Mouse (Mus musculus) hindbrain, embryonic 12.5 days (tissue): ENCODE results near the gene Nodal. TPM values are rescaled to one million over a fixed set of nuclear protein-coding genes. Genes with fewer than 3 reads are reported as not detected.

Experiments
- ATAC-seq: fragments of 200-750 bp; cut with Nextera tagmentation; 2 replicates; pipeline ENCODE4 v1.8.0; 2017; ENCODE audit warnings: moderate TSS enrichment; ENCODE audit not compliant: low FRiP score
- H3K27ac ChIP-seq: fragments of 300-500 bp; sonication (generic); 2 replicates; pipeline ENCODE4 v1.5.1; 2016; ENCODE audit warnings: mild to moderate bottlenecking
- H3K27me3 ChIP-seq: fragments of 300-500 bp; sonication (generic); 2 replicates; pipeline ENCODE4 v1.6.1; 2016; ENCODE audit warnings: mild to moderate bottlenecking
- H3K36me3 ChIP-seq: fragments of 300-500 bp; sonication (generic); 2 replicates; pipeline ENCODE4 v1.6.1; 2016; ENCODE audit warnings: mild to moderate bottlenecking
- H3K4me1 ChIP-seq: fragments of 300-500 bp; sonication (generic); 2 replicates; pipeline ENCODE4 v1.6.1; 2016
- H3K4me2 ChIP-seq: fragments of 300-500 bp; sonication (generic); replicated peaks from 2 replicates; pipeline ENCODE4 v1.6.1; 2016; ENCODE audit warnings: mild to moderate bottlenecking
- H3K4me3 ChIP-seq: fragments of 300-500 bp; sonication (generic); 2 replicates; pipeline ENCODE4 v1.5.1; 2016; ENCODE audit warnings: mild to moderate bottlenecking
- H3K9ac ChIP-seq: fragments of 300-500 bp; sonication (generic); 2 replicates; pipeline ENCODE4 v1.6.1; 2016; ENCODE audit warnings: mild to moderate bottlenecking, moderate library complexity
- H3K9me3 ChIP-seq: fragments of 300-500 bp; sonication (generic); replicated peaks from 2 replicates; pipeline ENCODE4 v1.6.1; 2016; ENCODE audit warnings: mild to moderate bottlenecking
- WGBS: fragments of 180-500 bp; shearing (Covaris S2); methylation state at CpG from one replicate; pipeline ENCODE4 v1.1.7; 2016; 5-methylcytosine and 5-hydroxymethylcytosine counted together
- polyA plus RNA-seq: library from polyadenylated mRNA; unstranded; fragments of >200 nt; fragmentation: Nextera tagmentation; extraction: Ambion mirVana; gene quantifications from 2 replicates; pipeline ENCODE4 v1.2.1, GENCODE M21; 2016

Gene Nodal
- polyA plus RNA-seq, 1 experiment from 2014 or later: 0.10 TPM

DNA sequence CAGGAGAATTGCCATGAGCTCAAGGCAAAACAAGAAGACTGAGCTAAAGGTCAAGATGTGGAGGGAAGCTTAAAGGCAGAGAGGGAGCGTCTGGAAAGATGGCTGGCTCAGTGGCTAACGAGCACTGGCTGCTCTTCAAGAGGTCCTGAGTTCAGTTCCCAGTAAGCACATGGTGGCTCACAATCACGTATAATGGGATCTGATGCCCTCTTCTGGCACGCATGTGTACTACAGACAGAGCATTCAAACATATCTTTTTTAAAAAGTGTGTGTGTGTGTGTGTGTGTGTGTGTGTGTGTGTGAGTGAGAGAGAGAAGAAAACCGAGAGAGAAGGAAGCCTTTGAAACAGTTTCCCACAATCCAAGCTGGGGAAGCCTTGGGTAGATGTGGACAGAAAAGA, 15.3 kb upstream of the Nodal start:
- H3K4me2 ChIP-seq: no peak overlapping the region
- ATAC-seq: no peak
- WGBS: 81% methylated on average over 5 of the region's 5 CpGs
- peaks cover 4% of the 10 kb centered on the region; the same call in 1 of the 2 replicates for H3K27me3 ChIP-seq
- H3K4me1 ChIP-seq: no peaks in the 10 kb centered on the region
- no peaks in the 10 kb centered on the region for H3K9me3 ChIP-seq
- no peak overlapping the region for H3K4me3 ChIP-seq
- H3K9ac ChIP-seq: no peak overlapping the region
- no peak overlapping the region for H3K27ac ChIP-seq
- H3K36me3 ChIP-seq: no peaks in the 10 kb centered on the region

DNA sequence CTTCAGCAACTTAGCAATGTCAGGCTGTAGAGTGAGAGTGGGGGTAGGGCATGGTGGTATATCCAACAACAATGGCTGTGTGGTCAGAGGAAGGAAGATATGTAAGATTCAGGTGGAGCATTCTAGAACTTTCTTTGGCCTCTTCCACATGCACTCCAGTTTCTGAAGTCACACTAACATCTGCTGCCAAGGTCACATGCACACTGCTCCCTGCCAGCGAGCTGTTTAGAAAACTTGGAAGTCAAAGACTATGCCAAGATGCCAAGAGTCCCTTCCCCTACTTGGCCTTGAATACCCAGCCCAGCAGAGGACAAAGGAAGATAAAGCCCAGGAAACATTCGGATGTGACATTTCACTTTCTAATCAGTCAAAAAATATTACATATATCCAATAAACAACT, 14.9 kb upstream of the Nodal start:
- no peaks in the 10 kb centered on the region for H3K9me3 ChIP-seq
- H3K4me1 ChIP-seq: no peaks in the 10 kb centered on the region
- no peak overlapping the region for H3K27ac ChIP-seq
- H3K4me2 ChIP-seq: no peak overlapping the region
- ATAC-seq: no peak
- peaks cover 4% of the 10 kb centered on the region; the same call in 1 of the 2 replicates for H3K27me3 ChIP-seq
- no peak overlapping the region for H3K4me3 ChIP-seq
- H3K9ac ChIP-seq: no peak overlapping the region
- no peaks in the 10 kb centered on the region for H3K36me3 ChIP-seq
- WGBS: 88% methylated on average over 2 of the region's 2 CpGs

DNA sequence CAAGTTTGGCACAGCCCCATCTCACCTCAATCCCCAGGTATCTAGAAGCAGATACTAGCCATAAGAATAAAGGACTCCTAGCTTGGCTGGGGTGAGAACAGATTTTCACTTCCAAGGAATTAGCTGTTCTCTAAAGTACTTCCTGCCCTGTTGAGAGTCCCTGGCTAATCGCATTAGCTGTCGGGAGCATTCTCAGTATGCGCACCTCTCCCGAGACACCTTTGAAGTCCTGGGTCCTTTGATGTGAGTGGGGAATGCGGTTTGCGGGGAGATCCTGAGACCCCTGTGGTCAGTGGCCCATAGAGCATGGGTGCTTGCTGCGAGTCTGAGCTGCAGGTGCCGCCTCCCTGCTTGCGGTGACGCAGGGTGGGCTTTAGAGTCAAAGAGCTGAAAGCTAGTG, 11.8 kb upstream of the Nodal start:
- Histone ChIP-seq H3K4me1 (peaks cover 8% of the 10 kb centered on the region), H3K27ac (no peak overlapping the region), H3K9me3 (no peaks in the 10 kb centered on the region), H3K27me3 (peaks cover 4% of the 10 kb centered on the region; the same call in 1 of the 2 replicates), H3K4me2 (no peak overlapping the region), H3K36me3 (no peaks in the 10 kb centered on the region), H3K4me3 (no peak overlapping the region), H3K9ac (no peak overlapping the region)
- 21% methylated on average over 10 of the region's 10 CpGs for WGBS
- no peak for ATAC-seq

DNA sequence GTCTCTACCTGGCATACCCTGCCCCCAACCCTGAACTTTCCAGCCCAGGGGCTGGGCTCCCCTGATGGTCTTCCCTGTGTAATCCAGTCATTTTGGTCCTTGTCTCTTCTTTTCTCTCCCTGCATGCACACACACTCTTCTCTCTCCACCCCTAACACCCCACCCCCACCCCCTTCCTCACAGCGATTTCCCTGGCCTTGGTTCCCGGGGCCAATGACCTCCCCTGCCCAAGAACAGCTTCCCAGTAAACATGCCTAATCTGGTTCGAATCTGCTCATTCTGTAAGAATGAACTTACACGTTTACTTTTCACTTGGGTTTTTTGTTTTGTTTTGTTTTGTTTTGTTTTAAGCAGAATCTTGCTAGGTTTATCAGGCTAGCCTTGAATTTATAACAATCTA, 8.0 kb upstream of the Nodal start:
- 4% methylated on average over 4 of the region's 4 CpGs for WGBS
- H3K4me3 ChIP-seq: no peak overlapping the region
- H3K27me3 ChIP-seq: peaks cover 4% of the 10 kb centered on the region; the same call in 1 of the 2 replicates
- no peaks in the 10 kb centered on the region for H3K9me3 ChIP-seq
- no peaks in the 10 kb centered on the region for H3K36me3 ChIP-seq
- H3K4me2 ChIP-seq: no peak overlapping the region
- no peak for ATAC-seq
- H3K27ac ChIP-seq: no peak overlapping the region
- H3K4me1 ChIP-seq: peaks cover 8% of the 10 kb centered on the region
- no peak overlapping the region for H3K9ac ChIP-seq

DNA sequence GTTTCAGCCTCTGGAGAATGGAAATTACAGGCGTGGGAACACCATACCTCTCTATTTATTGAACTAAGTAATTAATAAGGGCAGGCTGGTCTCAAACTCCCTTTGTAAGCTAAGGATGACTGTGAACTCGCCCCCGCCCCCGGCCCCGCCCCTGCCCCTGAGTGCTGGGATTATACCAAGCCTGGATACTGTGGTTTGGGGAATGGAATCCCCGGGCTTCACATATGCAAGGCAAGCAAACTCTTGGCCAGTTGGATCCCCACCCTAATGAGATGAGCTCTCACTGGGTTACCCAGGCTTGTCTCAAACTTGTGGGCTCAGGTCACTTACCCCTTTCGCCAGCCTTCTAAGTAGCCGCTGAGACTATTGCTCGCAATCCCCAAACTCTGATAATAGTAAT, 7.6 kb upstream of the Nodal start:
- Histone ChIP-seq H3K4me3 (no peak overlapping the region), H3K36me3 (no peaks in the 10 kb centered on the region), H3K9me3 (no peaks in the 10 kb centered on the region), H3K4me1 (peaks cover 8% of the 10 kb centered on the region), H3K27me3 (peaks cover 4% of the 10 kb centered on the region; the same call in 1 of the 2 replicates), H3K9ac (no peak overlapping the region), H3K4me2 (no peak overlapping the region), H3K27ac (no peak overlapping the region)
- WGBS: 33% methylated on average over 9 of the region's 9 CpGs
- no peak for ATAC-seq

DNA sequence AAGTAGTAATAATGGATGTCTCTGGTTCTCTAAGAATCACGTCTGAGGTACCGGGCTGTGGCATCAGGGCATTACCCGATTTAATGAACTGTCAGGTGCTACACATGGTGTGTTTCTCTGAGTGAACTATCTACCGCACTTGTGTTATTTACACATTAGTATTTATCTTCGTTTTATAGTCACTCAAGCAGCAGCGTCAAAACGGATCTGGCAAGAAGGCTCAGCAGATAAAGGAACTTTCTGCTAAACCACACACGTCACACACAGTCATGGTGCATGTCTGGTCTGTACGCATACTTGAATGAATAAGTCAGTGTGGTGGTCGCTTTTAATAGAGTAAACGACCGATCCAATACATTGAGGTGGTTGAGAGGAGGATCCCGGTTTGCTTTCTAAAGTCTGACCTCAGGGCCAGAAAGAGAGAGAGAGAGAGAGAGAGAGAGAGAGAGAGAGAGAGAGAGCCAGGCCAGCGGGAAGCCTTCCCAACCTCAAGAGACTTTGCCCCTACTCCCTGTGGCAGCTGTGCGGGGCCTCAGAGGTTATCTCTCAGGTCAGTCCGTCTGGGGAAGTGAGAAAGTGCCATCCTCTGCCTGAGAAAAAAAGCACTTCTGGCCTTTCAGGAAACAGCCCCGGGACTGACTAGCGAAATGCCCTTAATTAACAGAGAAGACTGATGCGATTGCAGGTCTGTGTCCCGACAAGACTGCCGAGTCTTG, 4.7 kb upstream of the Nodal start:
- no peak for ATAC-seq
- H3K27ac ChIP-seq: no peak overlapping the region
- peaks cover 11% of the 10 kb centered on the region for H3K4me1 ChIP-seq
- H3K4me2 ChIP-seq: no peak overlapping the region
- no peak overlapping the region for H3K9ac ChIP-seq
- 57% methylated on average over 21 of the region's 21 CpGs for WGBS
- no peak overlapping the region for H3K4me3 ChIP-seq
- H3K36me3 ChIP-seq: no peaks in the 10 kb centered on the region
- no peaks in the 10 kb centered on the region for H3K9me3 ChIP-seq
- peaks cover 28% of the 10 kb centered on the region for H3K27me3 ChIP-seq

DNA sequence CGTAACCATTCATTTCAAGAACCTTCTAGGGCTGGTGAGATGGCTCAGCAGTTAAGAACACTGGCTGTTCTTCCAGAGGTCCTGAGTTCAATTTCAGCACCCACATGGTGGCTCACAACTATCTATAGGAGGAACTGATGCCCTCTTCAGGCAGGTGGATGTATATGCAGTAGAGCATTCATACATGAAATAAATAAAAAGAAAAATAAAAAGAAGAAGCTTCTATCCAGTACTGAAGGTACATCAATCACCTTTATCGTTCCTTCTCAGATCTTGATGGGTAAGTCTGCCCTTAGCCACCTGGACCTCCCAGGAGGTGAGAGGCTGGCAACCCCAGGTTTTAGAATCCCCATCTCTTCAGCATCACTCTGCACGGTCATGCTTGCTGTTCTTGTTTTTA, 2.5 kb upstream of the Nodal start:
- Histone ChIP-seq H3K27ac (no peak overlapping the region), H3K36me3 (no peaks in the 10 kb centered on the region)
- WGBS: 76% methylated on average over 3 of the region's 3 CpGs

DNA sequence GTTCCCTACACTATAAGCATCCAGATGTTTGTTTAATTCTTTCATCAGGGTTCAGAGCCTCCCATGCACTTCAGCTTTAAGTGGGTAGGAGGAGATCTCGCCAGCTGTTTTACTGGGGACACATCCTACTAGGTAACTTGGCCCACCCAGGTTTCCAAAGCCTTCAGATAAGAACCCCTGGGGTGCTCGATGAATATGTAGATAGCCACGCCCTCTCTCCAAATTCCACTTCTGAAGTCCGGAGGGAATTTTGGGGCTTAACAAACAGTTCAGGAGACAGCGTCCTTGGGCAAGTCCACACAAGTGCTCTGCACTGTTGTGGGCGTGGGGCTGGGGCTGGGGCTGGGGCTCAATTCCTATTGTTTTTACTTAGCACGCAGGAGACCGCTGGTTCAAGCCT, 1.9 kb upstream of the Nodal start:
- ATAC-seq: no peak
- Histone ChIP-seq H3K4me3 (no peak overlapping the region), H3K9ac (no peak overlapping the region), H3K4me2 (no peak overlapping the region), H3K36me3 (no peaks in the 10 kb centered on the region), H3K27ac (no peak overlapping the region), H3K4me1 (peaks cover 7% of the 10 kb centered on the region), H3K27me3 (peaks cover 57% of the 10 kb centered on the region), H3K9me3 (no peaks in the 10 kb centered on the region)
- 16% methylated on average over 8 of the region's 8 CpGs for WGBS

More for the DNA sequence above, 2.5 kb upstream of the Nodal start:
- Histone ChIP-seq H3K4me3 (no peak overlapping the region), H3K9ac (no peak overlapping the region), H3K9me3 (no peaks in the 10 kb centered on the region), H3K4me2 (no peak overlapping the region), H3K27me3 (peaks cover 50% of the 10 kb centered on the region), H3K4me1 (peaks cover 8% of the 10 kb centered on the region)
- no peak for ATAC-seq

DNA sequence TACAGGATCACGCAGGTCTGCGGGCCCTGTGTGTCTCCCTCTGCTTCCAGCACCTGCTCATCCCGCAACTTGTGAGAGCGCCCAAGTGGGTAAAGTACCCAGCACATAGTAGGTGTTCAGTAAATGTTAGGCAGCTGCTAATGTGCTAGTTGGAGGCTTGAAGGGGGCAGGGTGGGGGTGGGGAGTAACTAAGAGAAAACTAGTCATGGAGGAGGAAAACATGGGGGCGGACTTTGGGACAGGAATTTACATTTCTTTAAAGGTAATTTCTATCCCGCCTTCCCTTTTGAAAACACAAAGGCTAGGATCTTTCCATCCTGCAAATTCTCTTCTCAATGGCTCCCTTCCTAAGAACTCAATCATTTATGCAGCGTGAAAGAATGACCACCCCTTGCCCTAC, 1.2 kb upstream of the Nodal start:
- ATAC-seq: no peak
- WGBS: 20% methylated on average over 7 of the region's 7 CpGs

DNA sequence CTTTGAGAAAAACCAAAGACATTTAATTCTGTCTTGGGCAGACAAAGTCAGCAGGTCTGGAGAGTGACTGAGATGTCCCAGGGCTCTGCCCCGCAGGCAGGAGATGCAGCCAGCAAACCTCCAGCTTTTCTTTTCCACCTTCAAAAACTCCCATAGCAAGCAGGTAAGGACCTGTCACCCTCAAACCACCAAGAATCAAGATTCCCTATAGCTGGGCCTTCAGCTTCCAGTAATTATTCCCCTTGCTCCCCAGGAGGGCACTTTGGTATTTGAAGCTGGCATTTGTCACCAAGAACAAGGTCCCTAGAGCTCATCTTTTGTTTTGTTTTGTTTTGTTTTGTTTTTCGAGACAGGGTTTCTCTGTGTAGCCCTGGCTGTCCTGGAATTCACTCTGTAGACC, 726 bp upstream of the Nodal start:
- H3K4me3 ChIP-seq: no peak overlapping the region
- no peak overlapping the region for H3K27ac ChIP-seq
- H3K4me1 ChIP-seq: peaks cover 7% of the 10 kb centered on the region
- no peak overlapping the region for H3K9ac ChIP-seq
- no peaks in the 10 kb centered on the region for H3K36me3 ChIP-seq
- peaks cover 59% of the 10 kb centered on the region for H3K27me3 ChIP-seq
- no peak for ATAC-seq
- no peaks in the 10 kb centered on the region for H3K9me3 ChIP-seq
- no peak overlapping the region for H3K4me2 ChIP-seq
- WGBS: 48% methylated on average over 2 of the region's 2 CpGs

More for the DNA sequence above, 1.2 kb upstream of the Nodal start:
- no peaks in the 10 kb centered on the region for H3K9me3 ChIP-seq
- H3K36me3 ChIP-seq: no peaks in the 10 kb centered on the region
- H3K27ac ChIP-seq: no peak overlapping the region
- H3K9ac ChIP-seq: no peak overlapping the region
- H3K4me2 ChIP-seq: no peak overlapping the region
- peaks cover 59% of the 10 kb centered on the region for H3K27me3 ChIP-seq
- H3K4me1 ChIP-seq: peaks cover 7% of the 10 kb centered on the region
- no peak overlapping the region for H3K4me3 ChIP-seq

DNA sequence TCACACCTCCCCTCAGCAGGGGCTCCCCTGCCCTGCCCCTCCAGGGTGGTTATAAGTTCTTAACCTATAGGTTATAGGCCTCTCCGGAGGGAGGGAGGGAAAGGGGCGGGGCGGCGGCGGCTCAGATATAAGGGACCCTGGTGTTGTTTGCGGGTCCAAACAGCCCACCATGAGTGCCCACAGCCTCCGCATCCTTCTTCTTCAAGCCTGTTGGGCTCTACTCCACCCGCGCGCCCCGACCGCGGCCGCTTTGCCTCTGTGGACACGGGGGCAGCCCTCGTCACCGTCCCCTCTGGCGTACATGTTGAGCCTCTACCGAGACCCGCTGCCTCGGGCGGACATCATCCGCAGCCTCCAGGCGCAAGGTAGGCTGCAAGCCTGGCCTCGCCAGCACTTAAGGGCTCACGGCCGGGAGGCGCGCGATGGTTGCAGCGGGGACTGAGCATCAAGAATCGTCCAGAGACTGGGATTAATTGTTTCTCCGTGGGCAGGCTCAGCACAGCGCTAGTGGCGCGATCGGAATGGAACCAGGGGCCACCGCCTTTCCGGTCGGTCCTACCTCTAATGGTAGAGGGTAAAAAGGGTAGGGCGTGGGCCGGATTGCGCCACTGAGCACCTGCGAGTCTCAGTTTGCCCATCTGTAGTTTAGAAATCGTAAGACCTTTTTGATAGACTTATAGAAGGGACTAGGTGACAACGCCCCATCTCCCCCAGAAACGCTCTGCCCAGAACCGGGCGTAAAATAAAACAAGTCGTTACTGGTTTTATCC, 544 bp downstream of the Nodal start:
- H3K9ac ChIP-seq: peak overlapping the region; percentile 46; the same call in 1 of the 2 replicates
- peak; percentile 44 for ATAC-seq

DNA sequence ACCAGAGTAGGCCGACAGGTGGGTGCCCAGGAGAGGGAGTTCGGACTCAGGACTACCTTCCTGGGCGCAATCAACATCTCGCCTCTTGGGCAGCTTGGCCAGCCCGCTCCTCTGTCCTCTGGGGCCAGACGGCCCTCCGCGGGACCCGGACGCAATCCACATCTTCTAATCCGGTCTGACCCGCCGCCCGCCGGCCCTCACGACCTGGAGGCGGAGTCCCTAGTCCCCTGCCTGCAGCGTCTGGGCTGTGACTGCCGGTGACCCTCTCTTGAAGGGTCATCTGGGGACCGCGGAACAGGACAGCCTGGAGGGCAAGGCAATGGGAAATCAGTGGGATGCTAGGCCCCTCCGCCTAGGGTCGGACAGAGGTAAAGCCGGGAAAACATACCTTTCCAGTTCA, 1.4 kb downstream of the Nodal start:
- Histone ChIP-seq H3K4me3 (no peak overlapping the region), H3K9me3 (no peaks in the 10 kb centered on the region), H3K36me3 (no peaks in the 10 kb centered on the region), H3K9ac (no peak overlapping the region), H3K4me2 (0 out of 2 replicates have a peak overlapping the region, but pooled peaks have one; percentile 80), H3K27ac (no peak overlapping the region), H3K4me1 (peaks cover 7% of the 10 kb centered on the region), H3K27me3 (peaks cover 67% of the 10 kb centered on the region)
- 3% methylated on average over 24 of the region's 24 CpGs for WGBS
- no peak for ATAC-seq

More for the DNA sequence above, 544 bp downstream of the Nodal start:
- Histone ChIP-seq H3K4me1 (peaks cover 7% of the 10 kb centered on the region), H3K36me3 (no peaks in the 10 kb centered on the region), H3K27me3 (peaks cover 66% of the 10 kb centered on the region), H3K4me2 (peak overlapping the region; percentile 80), H3K4me3 (peak overlapping the region; percentile 42), H3K9me3 (no peaks in the 10 kb centered on the region), H3K27ac (no peak overlapping the region)
- WGBS: 3% methylated on average over 50 of the region's 50 CpGs
